Mouse (Mus musculus) forebrain, embryonic 11.5 days (tissue): Measurements from ENCODE around the gene Tgfbi. TPM values are rescaled to one million over a fixed set of nuclear protein-coding genes. Genes with fewer than 3 reads are reported as not detected.

ENCODE experiments used
- ATAC-seq: fragments of 200-750 bp; cut with Nextera tagmentation; replicated peaks from 2 replicates; pipeline ENCODE4 v1.8.0; 2017; ENCODE audit warnings: moderate TSS enrichment; ENCODE audit not compliant: low FRiP score
- DNase-seq: peaks from one replicate; pipeline ENCODE4 v3.0.0-alpha.2; 2017; ENCODE audit warnings: low spot score
- H3K27ac ChIP-seq: fragments of 300-500 bp; sonication (generic); 2 replicates; pipeline ENCODE4 v1.5.1; 2014; ENCODE audit warnings: low read depth, low read length
- H3K27me3 ChIP-seq: fragments of 300-500 bp; sonication (generic); 2 replicates; pipeline ENCODE4 v1.6.1; 2014; ENCODE audit warnings: mild to moderate bottlenecking, low read length, mixed read lengths; ENCODE audit not compliant: control insufficient read depth, insufficient read depth
- H3K36me3 ChIP-seq: fragments of 300-500 bp; sonication (generic); 2 replicates; pipeline ENCODE4 v1.6.1; 2014; ENCODE audit warnings: mild to moderate bottlenecking, low read length, moderate library complexity, mixed read lengths; ENCODE audit not compliant: control insufficient read depth, insufficient read depth
- H3K4me1 ChIP-seq: fragments of 300-500 bp; sonication (generic); replicated peaks from 2 replicates; pipeline ENCODE4 v1.6.1; 2014; ENCODE audit warnings: low read length, mixed read lengths; ENCODE audit not compliant: control insufficient read depth, insufficient read depth
- H3K4me2 ChIP-seq: fragments of 300-500 bp; sonication (generic); 2 replicates; pipeline ENCODE4 v1.6.1; 2014; ENCODE audit warnings: low read depth, mild to moderate bottlenecking, low read length, moderate library complexity, mixed read lengths; ENCODE audit not compliant: severe bottlenecking
- H3K4me3 ChIP-seq: fragments of 300-500 bp; sonication (generic); 2 replicates; pipeline ENCODE4 v1.5.1; 2014; ENCODE audit warnings: low read depth, low read length
- H3K9ac ChIP-seq: fragments of 300-500 bp; sonication (generic); 2 replicates; pipeline ENCODE4 v1.6.1; 2014; ENCODE audit warnings: low read length
- H3K9me3 ChIP-seq: fragments of 300-500 bp; sonication (generic); 2 replicates; pipeline ENCODE4 v1.6.1; 2016; ENCODE audit warnings: low read length, mixed read lengths; ENCODE audit not compliant: control insufficient read depth
- WGBS: fragments of 180-500 bp; shearing (Covaris S2); extraction: QIAGEN DNeasy Blood & Tissue Kit; methylation state at CpG from one replicate; pipeline ENCODE4 v1.1.7; 2014; 5-methylcytosine and 5-hydroxymethylcytosine counted together
- polyA plus RNA-seq: library from polyadenylated mRNA; unstranded; fragments of >200 nt; fragmentation: Nextera tagmentation; extraction: Ambion mirVana; gene quantifications from 2 replicates; pipeline ENCODE4 v1.2.1, GENCODE M21; 2014

The Tgfbi gene
- polyA plus RNA-seq, 1 experiment from 2014 or later: 26.2 TPM

GRCm38 (mm10) chr13:56601199-56601598 is 8.1 kb upstream of the Tgfbi start:
- DNase-seq: no peak
- no peaks in the 10 kb centered on the region for H3K27me3 ChIP-seq
- no peaks in the 10 kb centered on the region for H3K36me3 ChIP-seq
- no peak for ATAC-seq
- no peak overlapping the region for H3K4me2 ChIP-seq
- no peaks in the 10 kb centered on the region for H3K9me3 ChIP-seq
- WGBS: 62% methylated on average over 11 of the region's 11 CpGs
- no peak overlapping the region for H3K27ac ChIP-seq
- H3K9ac ChIP-seq: no peak overlapping the region
- H3K4me1 ChIP-seq: no peaks in the 10 kb centered on the region
- H3K4me3 ChIP-seq: no peak overlapping the region

- Histone ChIP-seq H3K4me2 (no peak overlapping the region), H3K4me3 (no peak overlapping the region), H3K9ac (no peak overlapping the region), H3K4me1 (peaks cover 7% of the 10 kb centered on the region; the same call in 1 of the 2 replicates), H3K9me3 (no peaks in the 10 kb centered on the region), H3K36me3 (no peaks in the 10 kb centered on the region), H3K27me3 (peaks cover 11% of the 10 kb centered on the region; the same call in 1 of the 2 replicates), H3K27ac (no peak overlapping the region)
- DNase-seq (no peak), ATAC-seq (no peak)
- WGBS: 95% methylated on average over 9 of the region's 9 CpGs
Measured at GRCm38 (mm10) chr13:56605503-56605902, 3.8 kb upstream of the Tgfbi start.

GRCm38 (mm10) chr13:56606724-56607123 is 2.6 kb upstream of the Tgfbi start:
- Histone ChIP-seq H3K36me3 (no peaks in the 10 kb centered on the region), H3K9me3 (no peaks in the 10 kb centered on the region), H3K4me3 (no peak overlapping the region), H3K9ac (no peak overlapping the region), H3K4me2 (no peak overlapping the region), H3K4me1 (peaks cover 7% of the 10 kb centered on the region; the same call in 1 of the 2 replicates), H3K27me3 (peaks cover 13% of the 10 kb centered on the region; the same call in 1 of the 2 replicates), H3K27ac (no peak overlapping the region)
- 77% methylated on average over 11 of the region's 11 CpGs for WGBS
- ATAC-seq: no peak
- no peak for DNase-seq

- no peak overlapping the region for H3K27ac ChIP-seq
- no peaks in the 10 kb centered on the region for H3K9me3 ChIP-seq
- H3K27me3 ChIP-seq: peaks cover 13% of the 10 kb centered on the region; the same call in 1 of the 2 replicates
- ATAC-seq (no peak), DNase-seq (no peak)
- peaks cover 7% of the 10 kb centered on the region; the same call in 1 of the 2 replicates for H3K4me1 ChIP-seq
- 59% methylated on average over 7 of the region's 7 CpGs for whole genome bisulfite sequencing
- no peaks in the 10 kb centered on the region for H3K36me3 ChIP-seq
- no peak overlapping the region for H3K9ac ChIP-seq
- H3K4me3 ChIP-seq: no peak overlapping the region
- no peak overlapping the region for H3K4me2 ChIP-seq
Measured at GRCm38 (mm10) chr13:56607225-56607624, 2.1 kb upstream of the Tgfbi start.

- Histone ChIP-seq H3K36me3 (no peaks in the 10 kb centered on the region), H3K4me3 (no peak overlapping the region), H3K4me1 (peaks cover 11% of the 10 kb centered on the region; the same call in 1 of the 2 replicates), H3K9ac (no peak overlapping the region), H3K27ac (no peak overlapping the region), H3K27me3 (peaks cover 13% of the 10 kb centered on the region; the same call in 1 of the 2 replicates), H3K9me3 (no peaks in the 10 kb centered on the region), H3K4me2 (no peak overlapping the region)
- ATAC-seq (no peak), DNase-seq (no peak)
- WGBS: 79% methylated on average over 4 of the region's 4 CpGs
Measured at GRCm38 (mm10) chr13:56607846-56608245, 1.5 kb upstream of the Tgfbi start.

GRCm38 (mm10) chr13:56611129-56611528 is 1.8 kb downstream of the Tgfbi start:
- H3K27ac ChIP-seq: no peak overlapping the region
- H3K9ac ChIP-seq: no peak overlapping the region
- no peak for ATAC-seq
- no peak for DNase-seq
- 81% methylated on average over 4 of the region's 4 CpGs for WGBS
- no peak overlapping the region for H3K4me2 ChIP-seq
- H3K27me3 ChIP-seq: peaks cover 13% of the 10 kb centered on the region; the same call in 1 of the 2 replicates
- H3K4me1 ChIP-seq: peaks cover 11% of the 10 kb centered on the region; the same call in 1 of the 2 replicates
- H3K4me3 ChIP-seq: no peak overlapping the region
- H3K9me3 ChIP-seq: no peaks in the 10 kb centered on the region
- no peaks in the 10 kb centered on the region for H3K36me3 ChIP-seq

- H3K27me3 ChIP-seq: peaks cover 13% of the 10 kb centered on the region; the same call in 1 of the 2 replicates
- no peak overlapping the region for H3K4me2 ChIP-seq
- no peak overlapping the region for H3K27ac ChIP-seq
- H3K4me3 ChIP-seq: no peak overlapping the region
- H3K36me3 ChIP-seq: no peaks in the 10 kb centered on the region
- no peak overlapping the region for H3K9ac ChIP-seq
- peaks cover 11% of the 10 kb centered on the region; the same call in 1 of the 2 replicates for H3K4me1 ChIP-seq
- DNase-seq: no peak
- WGBS: 57% methylated on average over 3 of the region's 3 CpGs
- ATAC-seq: no peak
- H3K9me3 ChIP-seq: no peaks in the 10 kb centered on the region
Measured at GRCm38 (mm10) chr13:56611741-56612140, 2.4 kb downstream of the Tgfbi start.

- no peak overlapping the region for H3K4me3 ChIP-seq
- H3K27me3 ChIP-seq: peaks cover 13% of the 10 kb centered on the region; the same call in 1 of the 2 replicates
- DNase-seq: no peak
- no peaks in the 10 kb centered on the region for H3K9me3 ChIP-seq
- H3K27ac ChIP-seq: no peak overlapping the region
- H3K9ac ChIP-seq: no peak overlapping the region
- H3K4me1 ChIP-seq: peaks cover 11% of the 10 kb centered on the region; the same call in 1 of the 2 replicates
- H3K4me2 ChIP-seq: no peak overlapping the region
- no peaks in the 10 kb centered on the region for H3K36me3 ChIP-seq
- ATAC-seq: no peak
- WGBS: 19% methylated on average over 10 of the region's 10 CpGs
Measured at GRCm38 (mm10) chr13:56612331-56612730, 3.0 kb downstream of the Tgfbi start.

- Histone ChIP-seq H3K4me2 (no peak overlapping the region), H3K9ac (no peak overlapping the region), H3K4me1 (peaks cover 11% of the 10 kb centered on the region; the same call in 1 of the 2 replicates), H3K4me3 (no peak overlapping the region), H3K9me3 (no peaks in the 10 kb centered on the region), H3K27ac (no peak overlapping the region), H3K36me3 (no peaks in the 10 kb centered on the region), H3K27me3 (peaks cover 9% of the 10 kb centered on the region; the same call in 1 of the 2 replicates)
- no peak for DNase-seq
- no peak for ATAC-seq
- 78% methylated on average over 9 of the region's 9 CpGs for WGBS
Measured at GRCm38 (mm10) chr13:56613366-56613998, 4.2 kb downstream of the Tgfbi start.
